Mouse (Mus musculus): ENCODE measurements around the gene Nisch. TPM values are rescaled to one million over a fixed set of nuclear protein-coding genes. Genes with fewer than 3 reads are reported as not detected.

The Nisch gene
- total RNA-seq, 2 experiments from 2014 or later: 265 to 294 TPM

DNA sequence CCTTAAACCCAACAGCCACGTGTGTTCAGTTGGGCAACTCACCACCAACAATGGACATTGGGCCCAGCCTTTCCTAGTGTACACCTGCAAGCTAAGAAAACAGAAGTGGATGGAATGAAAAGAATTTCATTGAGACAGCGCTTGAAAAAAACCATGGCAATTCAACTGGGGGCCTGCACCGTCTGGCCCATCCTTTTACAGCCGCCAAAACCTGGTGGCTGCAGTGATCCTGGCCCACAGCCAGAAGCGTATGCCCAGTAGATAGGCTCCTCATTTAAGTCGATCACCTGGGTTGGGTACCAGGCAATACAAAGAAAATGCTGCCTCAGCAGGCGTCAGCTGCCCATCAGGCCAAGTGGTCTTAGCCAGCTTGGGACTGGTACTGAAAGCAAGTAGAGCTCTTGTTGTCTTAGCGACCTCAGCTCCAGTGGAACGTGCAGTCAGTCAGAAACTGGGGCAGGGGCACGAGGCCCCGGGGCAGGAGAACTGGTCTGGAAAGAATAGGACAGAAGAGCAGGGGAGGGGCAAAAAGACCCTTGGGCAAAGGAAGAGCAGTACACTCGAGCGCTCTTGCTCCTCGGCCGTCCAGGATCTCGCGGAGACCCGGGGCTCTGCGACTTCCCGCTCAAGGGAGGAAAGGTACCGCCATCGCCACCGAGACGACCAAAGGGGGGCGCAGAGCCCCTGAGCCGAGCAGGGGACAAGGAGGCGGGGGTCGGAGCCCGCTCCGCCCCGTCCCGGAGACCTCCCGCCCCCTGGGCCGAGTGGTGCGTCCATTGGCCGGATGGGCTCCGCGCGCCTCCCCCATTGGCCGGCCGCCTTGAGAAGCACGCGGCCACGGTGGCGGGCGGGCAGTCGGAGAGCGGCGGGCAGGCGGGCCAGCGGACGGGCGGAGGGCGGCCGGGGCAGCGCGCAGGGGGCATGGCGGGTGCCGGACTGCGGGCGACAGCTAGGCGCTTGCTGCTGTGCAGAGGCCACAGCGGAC lies 86.2 kb downstream of the Nisch start, which contains the start of gene Nt5dc2:
Nt5dc2 (plus strand) TSS at position 818 of the 985 bp plus-strand sequence.
- peak; percentile 94 to 95 for DNase-seq

DNA sequence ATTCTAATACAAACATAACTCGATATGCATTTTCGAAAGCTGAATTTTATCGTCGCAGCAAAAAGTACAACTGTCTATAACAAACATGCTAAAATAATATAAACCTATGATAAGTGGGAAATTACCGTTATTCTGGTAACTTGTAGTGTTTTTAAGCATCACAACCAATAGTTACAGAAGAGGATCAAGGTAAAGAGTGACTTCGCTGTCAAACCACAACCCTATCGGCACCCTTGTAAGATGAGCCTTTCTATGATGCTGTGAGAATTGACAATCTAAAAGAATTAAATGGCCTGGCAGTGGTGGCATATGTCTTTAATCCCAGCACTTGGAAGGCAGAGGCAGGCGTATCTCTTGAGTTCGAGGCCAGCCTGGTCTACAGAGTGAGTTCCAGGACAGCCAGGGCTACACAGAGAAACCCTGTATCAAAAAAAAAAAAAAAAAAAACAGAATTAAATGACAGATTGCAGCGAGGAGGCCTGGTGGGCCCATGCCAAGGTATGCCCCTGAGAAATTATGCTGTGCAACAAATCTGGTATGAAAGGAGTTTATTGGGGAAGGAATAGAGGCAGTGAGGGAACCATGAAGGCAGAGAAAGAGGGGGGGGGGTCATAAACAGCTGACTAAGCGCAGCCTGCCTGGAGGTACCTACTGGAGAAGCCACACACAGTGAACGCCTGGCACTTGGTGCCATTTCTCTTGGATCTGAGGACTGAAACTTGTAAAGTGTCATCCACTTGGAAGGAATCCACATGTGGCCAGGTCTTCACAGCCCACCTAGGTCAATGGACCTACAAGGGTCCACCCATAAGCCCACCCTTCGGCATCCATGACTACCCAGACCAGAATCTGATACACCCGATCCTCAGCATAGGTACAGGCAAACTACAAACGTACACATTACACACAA lies 87.2 kb downstream of the Nisch start:
- no peak for DNase-seq

DNA sequence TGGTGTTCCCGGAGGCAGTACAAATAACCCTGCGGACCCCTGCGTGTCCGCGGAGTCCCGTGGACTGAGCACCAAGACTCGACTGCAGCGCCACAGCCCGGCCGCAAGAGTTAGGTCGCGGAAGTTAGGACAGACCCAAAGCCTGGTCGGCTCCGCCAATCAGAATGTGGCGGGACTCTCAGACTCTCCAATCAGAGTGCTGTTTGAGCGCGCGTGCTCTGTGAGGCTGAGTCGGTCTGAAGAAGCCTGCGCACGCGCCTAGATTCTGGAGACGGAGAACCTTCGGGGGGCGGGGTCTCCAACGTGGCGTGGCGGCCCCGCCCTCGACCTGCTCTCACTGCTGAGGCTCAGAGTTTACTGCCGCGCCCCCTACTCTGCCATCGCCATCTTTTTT lies 87.9 kb downstream of the Nisch start, which contains the start of gene Smim4:
Smim4 (minus strand) TSS at position 131 of the 394 bp plus-strand sequence.
- peak; percentile 98 to 99 for DNase-seq

DNA sequence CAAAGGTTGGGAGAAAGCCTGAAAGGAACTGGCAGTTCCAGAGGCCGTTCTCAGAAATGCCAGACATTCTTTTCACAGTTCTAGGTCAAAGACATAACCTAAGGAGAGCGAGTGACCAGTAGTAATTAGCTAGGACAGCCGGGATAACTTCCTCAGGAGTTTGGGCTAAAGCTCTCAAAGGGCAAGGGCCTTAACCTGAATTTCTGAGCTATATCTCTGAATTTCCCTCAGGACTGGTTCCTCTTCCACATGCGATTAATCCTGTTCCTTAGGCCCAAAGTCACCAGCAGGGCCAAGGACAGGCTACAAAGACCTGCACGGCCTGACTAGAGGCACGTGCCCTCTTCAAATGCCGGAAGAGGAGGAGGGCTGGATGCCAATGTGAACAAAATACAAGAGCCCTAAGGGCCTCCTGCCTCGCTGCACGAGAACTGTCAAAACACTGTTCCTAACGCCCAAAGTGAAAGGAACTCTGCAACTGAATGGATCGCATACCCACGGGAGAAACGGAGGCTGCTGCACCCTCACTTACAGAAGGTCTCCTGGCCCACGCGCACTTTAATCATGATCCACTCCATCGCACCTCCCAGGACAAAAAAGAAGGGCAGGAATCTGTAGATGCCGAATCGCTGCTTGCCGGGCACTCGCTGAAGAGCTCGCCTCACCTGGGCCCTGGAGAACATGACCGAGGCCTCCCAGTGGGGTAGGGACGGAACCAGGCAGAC lies 88.5 kb downstream of the Nisch start:
- peak; percentile 67 to 68 for DNase-seq

DNA sequence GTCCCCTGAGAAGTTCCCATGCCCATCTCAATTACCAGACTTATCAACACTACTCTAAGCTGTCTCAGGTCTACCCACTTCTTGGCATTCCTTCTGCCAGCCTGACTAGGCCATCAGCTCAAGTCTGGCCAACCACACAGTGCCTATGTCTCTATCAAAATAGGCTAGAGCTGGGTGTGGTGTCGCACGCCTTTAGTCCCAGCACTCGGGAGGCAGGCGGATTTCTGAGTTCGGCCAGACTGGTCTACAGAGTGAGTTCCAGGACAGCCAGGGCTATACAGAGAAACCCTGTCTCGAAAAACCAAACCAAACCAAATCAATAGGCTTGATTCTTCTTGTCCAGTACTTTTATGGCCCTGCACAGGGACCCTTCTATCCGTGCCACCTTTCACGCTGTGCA lies 89.9 kb downstream of the Nisch start:
- no peak for DNase-seq

DNA sequence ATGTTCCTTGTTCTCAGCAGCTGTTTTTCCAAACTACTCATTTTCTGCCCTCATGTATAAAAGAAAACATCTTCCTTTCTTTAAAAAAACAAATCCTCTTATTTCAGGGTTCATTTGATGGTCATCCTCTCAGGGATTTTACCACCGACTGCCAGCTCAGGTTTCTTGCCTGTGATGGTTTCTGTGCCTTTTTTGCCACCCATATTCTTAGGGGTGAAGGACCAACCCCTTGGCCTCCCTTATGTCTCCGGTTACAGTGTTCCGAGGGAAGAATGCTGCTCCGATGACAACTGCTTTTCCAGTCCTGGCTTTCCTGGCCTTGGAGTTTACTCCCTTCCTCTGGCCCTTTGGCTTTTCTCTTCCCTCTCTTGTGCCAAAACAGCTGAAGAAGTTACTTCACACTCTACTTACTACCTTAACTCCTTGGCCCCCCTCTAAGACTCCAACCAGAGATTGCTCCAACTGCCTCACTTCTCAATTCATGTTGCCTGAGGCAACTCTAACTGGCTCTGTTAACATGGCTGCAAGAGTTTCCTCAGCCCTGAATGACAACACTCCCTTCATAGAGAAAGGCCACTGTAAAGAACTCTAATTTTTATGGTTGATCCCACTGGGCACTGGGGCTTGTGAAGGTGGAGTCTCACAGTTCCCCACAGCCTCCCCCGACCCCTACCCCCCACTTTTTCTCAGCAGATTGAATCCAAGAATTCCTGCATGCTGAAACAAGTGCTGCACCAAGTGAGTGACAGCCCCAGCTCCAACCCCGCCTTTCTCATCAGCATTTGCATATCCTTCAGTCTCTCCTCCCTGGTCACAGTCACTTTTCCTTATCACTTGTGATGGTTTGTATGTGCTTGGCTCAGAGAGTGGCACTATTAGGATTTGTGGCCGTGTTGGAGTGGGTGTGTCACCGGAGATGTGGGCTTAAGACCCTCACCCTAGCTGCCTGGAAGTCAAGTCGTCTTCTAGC lies 91.4 kb downstream of the Nisch start:
- no peak for DNase-seq

Other genes with a start within 250 kb of the Nisch start
- gene Glt8d1, start 215.5 kb downstream of the Nisch start, total RNA-seq (2021): 10 to 100 TPM; 45.8 to 49.2 TPM
- gene Spcs1, start 215.3 kb downstream of the Nisch start, total RNA-seq (2021): 100 to 1,000 TPM; 240 to 257 TPM
- 10 to 100 TPM; 56.9 to 57.6 TPM for gene Pbrm1, start 197.8 kb downstream of the Nisch start, total RNA-seq (2021)
- gene Gnl3, start 197.8 kb downstream of the Nisch start, total RNA-seq (2021): 100 to 1,000 TPM in 1 of 2 experiments, 10 to 100 TPM in 1; 70.5 to 126 TPM
- 10 to 100 TPM; 50.5 to 85.0 TPM for gene Smim4, start 88.0 kb downstream of the Nisch start, total RNA-seq (2021)
- gene Nt5dc2, start 85.9 kb downstream of the Nisch start, total RNA-seq (2021): 10 to 100 TPM; 24.0 to 29.3 TPM
- gene Stab1, start 48.3 kb downstream of the Nisch start, total RNA-seq (2021): 10 to 100 TPM; 61.7 to 88.5 TPM
- 1 to 10 TPM in 1 of 2 experiments, under 1 TPM in 1; 0.76 to 1.5 TPM for gene Tnnc1, start 8.6 kb downstream of the Nisch start, total RNA-seq (2021)
- gene Sema3g, start 914 bp upstream of the Nisch start, total RNA-seq (2021): 1 to 10 TPM; 5.7 to 9.6 TPM
- 1 to 10 TPM; 5.1 to 8.9 TPM for gene Phf7, start 34.4 kb upstream of the Nisch start, total RNA-seq (2021)
- 10 to 100 TPM; 61.8 to 63.2 TPM for gene Bap1, start 34.5 kb upstream of the Nisch start, total RNA-seq (2021)
- 1 to 10 TPM; 1.5 to 1.7 TPM for gene Dnah1, start 107.0 kb upstream of the Nisch start, total RNA-seq (2021)
- 10 to 100 TPM; 43.5 to 45.0 TPM for gene Capn7, start 119.7 kb upstream of the Nisch start, total RNA-seq (2021)
- gene Sh3bp5, start 219.1 kb upstream of the Nisch start, total RNA-seq (2021): 100 to 1,000 TPM; 147 to 211 TPM

All from adrenal gland, postnatal 36 days (tissue).